Mouse (Mus musculus) embryonic stem cell, embryonic (primary cell): ENCODE measurements around the gene Bms1.

Experiments used
- CTCF ChIA-PET, 4 experiments: fragments of 300-600 bp in 2 of 4; fragments of 350-600 bp in 2 of 4; sonication (Branson Sonifier 250); formaldehyde crosslinking; loops; one replicate each; lab custom pipeline; 2022; ENCODE audit warnings: inconsistent platforms in 2 of 4; lab: Charles Lee
- POLR2A ChIA-PET, 4 experiments: fragments of 300-600 bp in 2 of 4; fragments of 350-600 bp in 2 of 4; sonication (Branson Sonifier 250); formaldehyde crosslinking; loops; one replicate each; lab custom pipeline; 2022; ENCODE audit warnings: antibody characterized with exemption in 4 of 4, inconsistent platforms in 1 of 4; lab: Charles Lee

Gene Bms1

DNA sequence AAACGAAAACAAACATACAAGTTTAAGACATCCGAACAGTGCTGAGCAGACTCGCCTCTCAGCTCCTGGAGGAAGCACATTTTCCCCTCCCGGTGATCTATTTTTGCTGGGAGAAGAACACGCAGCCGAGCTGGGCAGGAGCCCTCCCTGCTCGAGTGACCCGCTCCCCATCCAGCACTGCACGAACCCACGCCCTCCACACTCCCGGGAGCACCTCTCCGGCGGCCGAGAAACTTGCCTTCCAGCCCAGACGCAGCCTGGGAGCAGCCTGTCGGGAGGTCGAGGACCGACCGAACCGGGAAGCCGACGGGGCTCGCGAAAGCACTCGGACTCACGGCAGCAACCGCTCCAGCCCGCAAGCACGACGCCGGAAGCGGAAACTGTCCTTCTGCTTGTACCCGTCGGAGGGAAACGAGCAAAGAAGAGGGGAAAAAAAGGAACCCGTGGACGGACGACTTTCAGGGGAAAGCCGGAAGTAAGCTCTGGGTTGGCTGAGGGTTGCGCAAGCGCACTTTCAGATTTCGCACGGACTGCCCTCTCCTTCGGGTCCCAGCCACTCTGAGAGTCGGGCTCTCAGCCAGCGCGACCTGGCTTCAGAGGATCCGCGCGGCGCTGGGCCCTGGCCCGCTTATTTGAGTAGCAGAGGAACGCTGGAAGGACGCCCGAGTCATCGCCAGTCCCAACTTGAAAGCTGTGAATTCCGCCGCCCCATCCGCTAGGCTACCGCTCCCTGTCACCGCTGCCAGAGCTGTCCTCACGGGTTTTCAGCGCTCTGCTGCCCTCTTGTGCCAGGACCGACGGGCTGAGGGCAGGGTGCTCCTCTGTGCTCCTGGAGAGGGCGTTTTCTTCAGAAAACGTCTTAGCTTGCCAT is at the start of gene Bms1:
Gene Bms1 (minus strand): TSS at position 425 of the 871 bp plus-strand sequence.
- CTCF ChIA-PET: interaction anchor here (0.5 to 2.0 kb wide), 47 partner anchors 8 to 1587 kb away, joined by 3 to 13 read pairs (median 4); partner anchors contain the start of genes Zfp248 (in 2 of the 4), Csgalnact2 (in 1 of the 4) and Ret (in 1 of the 4)
- POLR2A ChIA-PET: interaction anchor here (0.6 to 2.8 kb wide), 57 partner anchors 9 to 1944 kb away, joined by 3 to 19 read pairs (median 3); partner anchors contain the start of genes Csgalnact2 (in 2 of the 4), Zfp248 (in 2 of the 4), Zfp9 (in 2 of the 4) and Ankrd26 (in 1 of the 4)

DNA sequence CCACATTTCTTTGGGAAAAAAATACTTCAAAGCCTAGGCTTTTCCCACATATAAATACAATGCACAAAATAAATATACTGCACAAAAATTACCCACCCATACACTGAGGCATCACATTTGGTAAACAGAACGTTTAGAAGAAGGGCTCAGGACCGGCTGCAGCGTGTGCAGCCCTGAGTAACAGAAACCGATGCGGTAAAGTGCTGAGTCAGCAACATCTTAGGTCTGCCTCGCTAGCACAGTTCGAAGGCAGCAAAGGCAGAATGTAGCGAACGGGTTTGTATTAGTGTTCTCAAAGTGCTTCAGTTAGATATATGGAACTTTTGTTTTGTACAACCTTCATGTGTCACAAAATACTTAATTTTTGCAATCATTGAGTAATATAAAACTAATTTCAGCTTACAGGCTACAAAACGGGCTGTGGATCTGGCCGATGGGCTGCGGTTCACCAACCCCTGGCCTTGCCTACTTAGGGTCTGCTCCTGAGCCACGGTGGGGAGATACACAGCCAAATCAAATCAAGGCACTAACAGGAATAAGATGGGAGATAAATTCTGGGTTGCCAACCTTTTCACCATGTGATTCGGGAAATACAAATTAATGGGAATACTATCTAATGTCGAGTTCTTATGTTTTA is 42.9 kb upstream of the Bms1 start:
- ChIA-PET CTCF (no interaction called here), POLR2A (no interaction called here)

DNA sequence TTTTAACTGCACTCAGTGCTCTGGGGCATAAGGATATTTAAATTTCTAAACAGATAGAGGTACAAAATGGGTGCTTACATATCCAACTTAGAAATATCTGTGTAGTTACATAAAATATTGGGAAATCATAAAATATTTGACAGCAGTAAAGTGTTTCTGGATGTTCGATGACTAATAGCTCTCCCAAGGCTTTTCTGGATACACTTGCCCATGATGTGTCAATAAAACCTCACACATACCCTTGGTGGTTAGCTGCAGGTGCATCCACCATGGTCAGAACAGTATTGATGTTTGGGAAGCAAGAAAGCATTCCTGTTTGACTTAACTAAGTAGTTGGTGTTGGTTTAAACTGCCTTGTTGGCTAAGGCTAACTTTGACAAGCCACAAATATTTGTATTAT is 38.5 kb upstream of the Bms1 start:
- ChIA-PET POLR2A (interaction anchor here in 1 of 4 experiments (1.0 kb wide), 1 partner anchor 39 kb away, joined by 3 read pairs; no protein-coding TSS in a partner anchor), CTCF (interaction anchor here in 1 of 4 experiments (1.1 kb wide), 1 partner anchor 38 kb away, joined by 3 read pairs; the partner anchor contains the start of gene Bms1)

DNA sequence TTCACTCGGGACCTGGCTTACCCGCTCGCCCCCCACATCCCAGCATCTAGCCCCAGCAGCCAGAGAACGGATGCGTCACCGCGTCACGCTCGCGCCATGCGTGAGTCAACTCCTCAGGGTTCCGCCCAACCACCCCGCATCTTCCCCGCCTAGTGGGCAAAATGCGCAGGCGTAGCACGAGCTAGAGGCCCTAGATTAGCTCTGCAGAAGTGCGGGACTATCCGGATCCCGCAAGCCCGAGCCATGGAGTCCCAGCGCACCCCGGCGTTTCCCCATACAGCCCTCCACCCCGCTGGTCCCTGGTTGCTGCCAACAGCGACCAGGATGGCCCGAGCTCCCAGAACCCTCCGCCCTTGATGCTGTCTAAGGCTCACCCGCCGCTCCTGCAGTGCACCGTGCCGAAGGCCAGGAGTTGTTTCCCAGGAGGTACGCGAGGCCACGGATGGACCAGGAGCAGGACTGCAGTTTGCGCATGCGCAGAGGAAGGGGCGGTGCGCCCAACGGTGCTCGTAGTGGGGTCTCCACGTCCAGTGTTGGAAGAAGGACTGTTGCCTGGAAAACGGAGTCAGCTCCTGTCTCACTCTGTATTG is 35.9 kb upstream of the Bms1 start, which contains the start of gene Zfp248:
Gene Zfp248 (minus strand): TSS at position 487 of the 590 bp plus-strand sequence.
- CTCF ChIA-PET: interaction anchor here in 3 of 4 experiments (0.6 to 1.1 kb wide), 6 partner anchors 10 to 526 kb away, joined by 3 to 4 read pairs (median 3); partner anchors contain the start of gene Bms1 (in 3 of the 3)
- POLR2A ChIA-PET: interaction anchor here in 3 of 4 experiments (0.6 to 1.6 kb wide), 7 partner anchors 14 to 554 kb away, joined by 3 to 8 read pairs (median 3); partner anchors contain the start of genes Bms1 (in 2 of the 3) and Ankrd26 (in 1 of the 3)

DNA sequence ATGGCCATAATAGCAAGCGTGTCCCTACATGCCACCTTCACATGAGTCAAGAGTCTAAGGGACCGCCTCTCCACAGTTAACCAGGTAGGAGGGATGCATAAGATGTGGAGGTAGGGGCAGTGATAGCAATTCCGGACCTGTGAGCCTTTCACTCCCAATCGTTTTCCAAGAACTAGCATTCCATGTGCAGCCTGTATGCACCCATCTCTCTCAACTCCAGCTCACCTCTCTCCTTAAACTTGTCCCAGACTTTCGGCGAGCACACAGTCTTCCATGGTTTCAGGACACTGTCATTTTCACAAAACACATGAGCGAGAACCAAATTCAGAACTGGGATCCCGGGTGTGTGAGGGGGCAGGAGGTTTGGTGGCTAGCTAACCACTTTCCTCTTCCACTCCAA is 35.2 kb upstream of the Bms1 start:
- ChIA-PET POLR2A (interaction anchor here in 2 of 4 experiments (0.8 to 1.6 kb wide), 4 partner anchors 10 to 97 kb away, joined by 3 to 8 read pairs (median 3); partner anchors contain the start of gene Bms1 (in 2 of the 2)), CTCF (interaction anchor here in 3 of 4 experiments (0.7 to 1.1 kb wide), 4 partner anchors 11 to 35 kb away, joined by 3 to 4 read pairs (median 3); partner anchors contain the start of gene Bms1 (in 3 of the 3))

DNA sequence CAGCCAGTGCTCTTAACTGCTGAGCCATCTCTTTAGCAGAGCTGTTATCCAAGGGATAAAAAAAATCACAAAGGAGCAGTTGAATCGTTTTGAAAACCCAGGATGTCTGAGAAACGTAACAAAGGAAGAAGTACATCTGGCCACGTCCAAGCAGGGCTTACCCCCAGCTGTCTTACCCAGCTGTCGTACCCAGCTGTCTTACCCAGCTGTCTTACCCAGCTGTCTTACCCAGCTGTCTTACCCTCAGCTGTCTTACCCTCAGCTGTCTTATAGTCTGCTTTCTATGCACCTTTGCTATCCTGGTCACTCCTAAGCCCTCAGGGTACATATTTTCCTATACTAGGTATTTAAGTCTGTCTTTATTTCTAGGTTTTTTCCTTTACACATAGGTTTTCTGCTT is 12.2 kb upstream of the Bms1 start:
- CTCF ChIA-PET: no interaction called here
- POLR2A ChIA-PET: interaction anchor here in 1 of 4 experiments (3.7 kb wide), 1 partner anchor 12 kb away, joined by 18 read pairs; the partner anchor contains the start of gene Bms1

DNA sequence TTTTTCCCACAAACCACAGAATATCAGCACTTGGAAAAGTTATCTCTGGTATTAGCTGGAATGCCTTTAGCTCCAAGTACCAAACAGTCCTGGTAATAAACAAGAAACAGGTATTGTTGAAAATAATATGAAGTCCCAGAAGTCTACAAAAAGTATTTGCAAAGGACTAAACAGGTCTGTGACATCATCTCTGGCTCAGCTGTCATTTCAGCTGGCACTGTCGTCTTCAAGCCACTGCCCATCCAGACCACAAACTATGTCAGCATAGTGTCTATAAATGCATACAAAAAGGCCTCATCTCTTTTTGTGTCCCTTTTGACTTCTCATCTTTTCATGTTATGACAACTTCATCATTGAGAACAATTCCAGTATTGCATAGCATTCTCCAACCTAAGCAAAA is 7.4 kb upstream of the Bms1 start:
- CTCF ChIA-PET: no interaction called here
- POLR2A ChIA-PET: interaction anchor here in 1 of 4 experiments (1.5 kb wide), 1 partner anchor 12 kb away, joined by 6 read pairs; no protein-coding TSS in a partner anchor

DNA sequence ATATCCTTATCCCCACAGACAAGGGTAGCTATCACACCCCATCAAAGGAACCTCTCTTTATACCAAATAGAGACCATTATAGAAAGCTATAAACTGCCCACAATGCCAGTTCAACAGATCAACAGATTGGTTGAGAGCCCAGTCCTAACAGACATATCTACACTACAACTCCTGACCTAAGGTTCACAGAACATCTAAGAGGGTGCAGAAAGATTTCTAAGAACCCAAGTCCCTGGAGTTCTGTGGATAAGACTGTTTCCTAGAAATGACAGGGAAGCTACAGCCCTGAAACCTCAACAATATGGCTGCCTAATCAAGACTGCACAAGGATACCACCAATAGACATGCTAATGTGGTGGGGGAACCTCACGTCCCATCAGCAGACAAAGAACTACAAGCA is 8.8 kb downstream of the Bms1 start:
- CTCF ChIA-PET: interaction anchor here in 2 of 4 experiments (1.0 to 1.4 kb wide), 2 partner anchors 9 kb away, joined by 4 read pairs; partner anchors contain the start of gene Bms1 (in 2 of the 2)

DNA sequence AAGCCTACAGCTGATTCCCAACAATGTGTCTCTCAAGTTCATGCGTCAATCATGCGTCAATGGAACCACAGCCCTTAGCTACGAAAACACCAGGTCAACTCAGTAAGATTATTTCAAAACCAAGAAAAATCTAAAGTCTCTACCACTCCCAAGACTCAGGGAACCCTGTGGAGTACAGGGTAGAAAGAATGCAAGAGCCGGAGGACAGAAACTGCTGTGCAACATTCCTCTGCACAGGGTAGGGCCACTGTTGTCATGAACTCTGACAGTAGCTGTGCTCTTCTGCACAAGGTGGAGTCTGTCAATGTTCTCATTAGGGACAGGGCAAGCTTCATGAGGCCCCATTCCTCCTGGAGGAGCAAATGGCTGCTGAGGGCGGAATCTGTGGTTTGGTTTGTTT is 10.8 kb downstream of the Bms1 start:
- POLR2A ChIA-PET: interaction anchor here in 2 of 4 experiments (1.2 to 3.2 kb wide), 3 partner anchors 10 to 12 kb away, joined by 3 to 14 read pairs (median 11); partner anchors contain the start of gene Bms1 (in 2 of the 2)
- CTCF ChIA-PET: interaction anchor here in 1 of 4 experiments (0.9 kb wide), 1 partner anchor 11 kb away, joined by 3 read pairs; the partner anchor contains the start of gene Bms1

More for the DNA sequence above, 8.8 kb downstream of the Bms1 start:
- POLR2A ChIA-PET: interaction anchor here in 3 of 4 experiments (0.5 to 3.2 kb wide), 5 partner anchors 8 to 13 kb away, joined by 3 to 14 read pairs (median 3); partner anchors contain the start of gene Bms1 (in 2 of the 3)

DNA sequence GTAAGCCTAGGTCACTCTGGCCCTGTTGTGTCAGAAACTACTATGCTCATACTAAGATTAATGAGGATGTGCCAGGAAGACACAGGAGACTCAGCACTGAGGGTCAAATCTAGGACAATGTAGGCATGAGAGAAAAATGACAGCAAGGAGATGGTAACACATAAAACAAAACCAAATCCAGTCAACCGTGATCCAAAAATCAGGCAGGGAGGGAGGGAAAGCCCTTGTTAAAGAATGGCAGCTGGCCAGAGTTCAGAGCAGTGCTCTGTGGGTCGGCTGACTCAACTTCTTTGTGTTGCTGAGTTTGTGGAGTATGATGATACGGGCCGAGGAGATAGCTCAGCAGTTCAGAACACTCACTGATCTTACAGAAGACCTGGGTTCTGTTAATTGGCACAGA is 12.9 kb downstream of the Bms1 start:
- CTCF ChIA-PET: no interaction called here
- POLR2A ChIA-PET: interaction anchor here in 1 of 4 experiments (3.4 kb wide), 1 partner anchor 13 kb away, joined by 13 read pairs; the partner anchor contains the start of gene Bms1

DNA sequence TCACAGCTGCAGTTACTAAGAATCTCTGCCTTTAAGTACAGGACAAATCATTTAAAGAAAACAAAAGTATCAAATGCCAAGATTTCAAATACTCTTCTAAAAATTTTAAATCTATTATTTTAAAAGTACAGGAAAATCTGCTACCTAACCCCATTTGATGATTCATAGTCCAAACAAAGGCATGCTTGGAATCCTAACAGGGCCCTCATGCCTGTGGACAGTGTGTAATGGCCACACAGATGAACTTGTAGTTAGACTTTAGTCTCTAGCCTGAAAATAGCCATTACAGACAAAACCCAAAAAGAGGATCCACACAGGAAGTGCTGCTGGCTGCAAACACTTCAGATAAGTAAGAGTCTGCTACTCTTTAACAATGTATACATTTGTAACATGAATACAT is 28.5 kb downstream of the Bms1 start:
- POLR2A ChIA-PET: no interaction called here
- CTCF ChIA-PET: no interaction called here

DNA sequence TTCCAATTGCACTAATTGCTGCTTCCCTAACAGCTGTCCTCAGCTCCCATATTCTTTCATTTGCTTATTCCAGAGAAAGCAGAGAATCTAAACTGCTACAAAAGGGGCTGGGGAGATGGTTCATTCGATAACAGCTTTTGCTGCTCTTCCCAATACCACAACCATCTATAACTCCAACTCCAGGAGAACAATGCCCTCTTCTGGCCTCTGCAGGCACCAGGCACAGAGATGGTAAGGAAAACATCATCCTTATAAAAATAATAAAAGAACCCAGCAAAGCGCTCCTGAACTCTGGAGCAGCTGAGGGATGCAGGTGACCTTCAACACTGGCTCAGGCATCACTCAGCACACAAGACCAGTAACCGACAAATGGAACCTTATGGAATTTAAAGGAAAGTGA is 33.3 kb downstream of the Bms1 start:
- CTCF ChIA-PET: interaction anchor here in 2 of 4 experiments (0.6 to 1.1 kb wide), 2 partner anchors 206 to 1357 kb away, joined by 3 to 4 read pairs; no protein-coding TSS in a partner anchor
- POLR2A ChIA-PET: interaction anchor here in 2 of 4 experiments (1.3 to 1.7 kb wide), 2 partner anchors 18 to 247 kb away, joined by 4 to 8 read pairs; no protein-coding TSS in a partner anchor

DNA sequence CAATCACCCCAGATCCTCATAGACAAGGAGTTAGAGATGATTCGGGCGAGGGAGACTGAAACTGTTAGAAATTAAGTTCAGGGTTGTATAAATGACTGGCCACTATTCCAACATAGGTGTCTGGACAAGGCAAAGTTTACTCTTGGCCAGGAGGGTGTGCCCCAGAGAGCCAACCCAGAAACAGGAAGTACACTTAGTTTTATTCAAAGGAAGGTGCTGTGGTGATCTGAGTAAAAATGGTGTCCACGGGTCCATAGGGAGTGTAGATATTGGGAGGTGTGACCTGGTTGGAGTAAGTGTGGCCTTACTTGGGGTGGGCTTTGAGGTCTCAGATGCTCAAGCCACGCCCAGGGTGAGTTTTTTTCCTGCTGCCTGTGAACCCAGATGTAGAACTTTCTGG is 38.0 kb downstream of the Bms1 start:
- ChIA-PET POLR2A (interaction anchor here in 2 of 4 experiments (1.8 to 4.9 kb wide), 2 partner anchors 38 to 185 kb away, joined by 7 to 20 read pairs; partner anchors contain the start of genes Bms1 (in 1 of the 2) and Ret (in 1 of the 2)), CTCF (interaction anchor here in 2 of 4 experiments (2.4 to 4.7 kb wide), 4 partner anchors 185 to 202 kb away, joined by 21 to 49 read pairs (median 32); partner anchors contain the start of gene Ret (in 1 of the 2))

DNA sequence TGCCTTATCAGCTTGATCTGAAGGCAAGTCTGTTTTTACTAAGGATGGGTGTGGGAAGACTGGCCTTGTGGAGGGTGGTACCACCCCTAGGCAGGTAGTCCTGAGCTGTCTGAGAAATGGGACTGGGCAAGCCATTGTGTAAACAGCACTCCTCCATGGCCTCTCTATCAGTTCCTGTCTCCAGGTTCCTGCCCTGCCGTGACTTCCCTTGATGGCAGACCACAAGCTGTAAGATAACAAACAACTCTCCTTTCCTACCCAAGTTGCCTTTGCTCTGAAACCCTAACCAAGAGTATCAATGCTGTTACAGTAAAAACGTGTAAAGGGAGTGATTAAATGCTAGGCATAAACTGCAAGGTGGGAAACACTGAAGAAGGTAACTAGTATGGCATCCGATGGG is 38.6 kb downstream of the Bms1 start:
- ChIA-PET POLR2A (interaction anchor here in 3 of 4 experiments (0.6 to 4.9 kb wide), 6 partner anchors 13 to 184 kb away, joined by 3 to 20 read pairs (median 4); partner anchors contain the start of genes Bms1 (in 1 of the 3) and Ret (in 1 of the 3)), CTCF (interaction anchor here (0.6 to 4.7 kb wide), 19 partner anchors 8 to 1729 kb away, joined by 3 to 49 read pairs (median 6); partner anchors contain the start of genes Bms1 (in 2 of the 4) and Ret (in 1 of the 4))

DNA sequence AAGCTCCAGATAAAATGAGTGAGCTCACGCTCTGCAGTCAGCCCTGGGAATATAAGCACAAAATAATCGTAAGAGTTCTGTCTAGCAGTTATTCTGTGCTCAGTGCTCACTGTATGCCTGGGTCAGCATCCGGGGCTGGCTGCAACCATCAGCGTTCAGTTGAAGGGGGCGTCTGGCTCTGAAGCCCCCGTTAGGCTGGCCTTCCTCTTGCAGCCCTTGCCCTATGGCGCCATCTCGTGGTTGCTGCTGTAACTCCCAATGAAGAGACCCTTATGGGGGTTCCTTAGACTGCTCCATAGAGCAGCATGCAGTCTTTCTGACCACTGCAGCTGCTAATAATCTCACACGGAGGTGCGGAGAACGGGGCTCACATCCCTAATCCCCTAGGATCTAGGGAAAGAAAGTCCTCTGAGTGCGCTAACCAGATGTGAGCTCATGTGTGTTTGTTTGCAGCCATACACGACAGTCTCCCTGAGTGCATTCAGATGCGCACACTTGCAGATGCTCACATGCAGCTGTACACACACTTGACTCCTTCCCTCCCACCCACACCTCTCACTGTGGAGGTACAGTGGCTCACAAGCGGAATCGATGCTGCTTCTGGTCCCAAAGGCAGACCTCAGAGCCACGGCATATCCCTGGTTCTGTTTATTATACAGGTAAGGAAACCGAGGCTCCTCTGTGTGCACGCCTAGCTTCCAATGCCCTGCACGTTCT is 39.7 kb downstream of the Bms1 start:
- CTCF ChIA-PET: interaction anchor here (0.6 to 4.7 kb wide), 38 partner anchors 9 to 1800 kb away, joined by 3 to 49 read pairs (median 4); partner anchors contain the start of genes Bms1 (in 2 of the 4), Csgalnact2 (in 1 of the 4) and Ret (in 1 of the 4)
- POLR2A ChIA-PET: interaction anchor here in 3 of 4 experiments (0.6 to 4.9 kb wide), 9 partner anchors 14 to 208 kb away, joined by 3 to 20 read pairs (median 3); partner anchors contain the start of genes Bms1 (in 2 of the 3) and Ret (in 1 of the 3)

DNA sequence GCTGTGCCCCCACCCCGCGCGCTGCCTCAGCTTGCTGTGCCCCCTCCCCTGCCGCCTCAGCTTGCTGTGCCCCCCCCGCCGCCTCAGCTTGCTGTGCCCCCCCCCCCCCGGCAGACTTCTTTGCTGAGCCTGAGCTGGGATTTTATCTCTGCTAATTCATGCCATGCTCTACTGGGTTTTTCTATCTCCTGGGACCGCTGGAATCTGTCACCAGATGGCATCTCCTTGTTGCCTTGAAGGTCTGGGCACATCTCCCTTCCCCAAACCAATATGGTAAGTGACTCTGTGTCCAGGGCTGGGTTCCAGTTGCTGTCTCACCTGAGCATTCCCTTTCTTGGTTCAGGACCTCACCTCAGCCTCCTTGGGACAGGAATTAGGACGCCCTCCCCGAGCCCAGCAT is 41.7 kb downstream of the Bms1 start:
- POLR2A ChIA-PET: interaction anchor here in 2 of 4 experiments (0.7 to 0.9 kb wide), 3 partner anchors 171 to 461 kb away, joined by 3 to 8 read pairs (median 5); no protein-coding TSS in a partner anchor
- CTCF ChIA-PET: interaction anchor here in 2 of 4 experiments (0.7 to 4.7 kb wide), 10 partner anchors 130 to 517 kb away, joined by 3 to 49 read pairs (median 4); partner anchors contain the start of gene Ret (in 1 of the 2)
